Mouse (Mus musculus): ENCODE results near the gene Kif2c. TPM values are rescaled to one million over a fixed set of nuclear protein-coding genes. Genes with fewer than 3 reads are reported as not detected.

Gene Kif2c
- total RNA-seq (2021) = under 1 TPM; 0.30 to 0.36 TPM
- long read RNA-seq, experiment 1 = 0 reads
- long read RNA-seq, experiment 2 = 0 reads

DNA sequence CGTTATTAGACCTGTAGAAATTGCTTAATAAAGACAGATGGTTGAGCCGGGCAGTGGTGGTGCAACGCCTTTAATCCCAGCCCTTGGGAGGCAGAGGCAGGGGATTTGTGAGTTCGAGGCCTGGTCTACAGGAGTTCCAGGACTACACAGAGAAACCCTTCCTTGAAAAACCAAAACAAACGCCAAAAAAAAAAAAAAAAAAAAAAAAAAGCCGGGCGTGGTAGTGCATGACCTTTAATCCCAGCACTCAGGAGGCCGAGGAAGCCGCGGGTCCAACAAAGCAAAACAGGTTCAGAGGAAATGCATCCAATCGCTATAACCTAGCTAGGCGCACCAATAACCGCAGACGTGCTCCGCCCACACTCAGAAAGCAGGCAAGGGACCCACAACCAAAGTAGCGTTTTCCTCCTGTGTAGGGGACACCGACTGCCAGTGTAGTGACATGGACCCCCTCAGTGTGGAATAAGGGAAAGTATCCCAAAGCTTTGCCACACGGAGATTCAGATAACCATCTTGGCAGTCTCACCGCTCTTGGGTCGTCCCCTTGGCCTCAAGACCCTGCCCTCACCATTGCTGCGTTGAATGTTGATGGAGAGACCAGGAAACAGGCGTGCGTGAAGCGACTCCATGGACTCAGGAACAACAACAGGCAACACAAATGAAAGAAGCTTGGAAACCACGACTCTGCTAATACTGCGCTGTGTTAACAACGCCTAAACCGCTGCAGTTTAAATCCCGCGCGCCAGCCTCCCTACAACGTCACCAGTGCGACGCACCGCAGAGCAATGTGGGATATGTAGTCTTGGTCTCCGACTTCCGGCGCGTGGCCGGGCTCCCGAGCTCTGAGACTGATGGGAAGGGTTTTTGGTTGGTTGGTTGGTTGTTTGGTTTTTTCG, at the start of gene Kif2c:
Kif2c (minus strand) TSS at position 777 of the 896 bp plus-strand sequence.
- DNase-seq = peak; percentile 93 to 97

DNA sequence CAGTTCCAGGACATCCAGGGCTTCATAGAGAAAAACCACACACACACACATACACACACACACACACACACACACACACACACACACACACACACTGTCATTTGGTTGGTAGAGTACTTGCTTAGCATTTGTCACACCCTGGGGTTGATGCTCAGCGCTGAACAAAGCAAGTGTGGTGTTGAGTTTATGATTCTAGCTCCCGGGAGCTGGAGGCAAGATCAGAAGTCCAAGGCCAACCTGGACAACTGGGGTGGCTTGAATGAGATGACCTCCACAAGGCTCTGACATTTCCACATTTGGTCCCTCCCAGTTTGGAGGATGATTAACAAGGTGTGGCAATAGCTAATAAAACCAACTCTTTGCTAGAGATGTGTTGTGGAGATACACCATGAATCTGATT, 48.8 kb upstream of the Kif2c start:
- no peak for DNase-seq

DNA sequence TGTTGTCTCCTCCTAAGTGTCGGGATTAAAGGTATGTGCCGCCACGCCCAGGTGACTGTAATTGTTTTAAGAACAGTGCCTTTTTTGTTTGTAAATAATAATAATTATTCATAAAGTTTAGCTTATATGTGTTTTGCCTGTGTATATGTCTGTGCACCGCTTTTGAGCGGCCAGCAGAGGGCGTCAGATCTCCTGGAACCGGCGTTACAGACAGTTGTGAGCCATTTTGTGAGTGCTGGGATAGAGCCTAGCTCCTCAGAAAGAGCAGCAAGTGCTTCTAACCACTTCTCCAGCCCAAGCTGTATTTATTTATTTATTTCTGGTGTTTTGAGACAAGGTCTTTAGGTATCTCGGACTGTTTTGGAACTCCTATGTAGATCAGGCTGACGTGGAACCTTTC, 47.9 kb upstream of the Kif2c start:
- no peak for DNase-seq

DNA sequence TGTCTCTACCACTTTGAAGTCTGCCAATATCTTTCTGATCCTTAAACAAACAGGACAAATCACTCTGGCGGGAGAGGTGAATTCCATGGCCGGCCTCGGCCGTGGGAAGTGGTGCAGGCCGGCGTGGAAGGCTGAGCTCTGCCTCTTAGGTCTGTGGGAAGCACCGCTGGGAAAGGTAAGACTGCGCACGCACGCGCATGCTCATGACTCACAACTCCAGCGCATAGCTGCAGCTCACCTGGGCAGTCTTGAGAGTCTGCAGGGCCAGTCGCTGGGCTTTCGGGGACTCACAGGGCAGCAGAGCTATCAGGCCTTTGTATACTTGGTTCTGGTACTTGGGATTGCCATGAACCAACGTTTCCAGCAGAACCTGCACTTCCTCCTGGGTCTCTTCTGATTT, 47.2 kb upstream of the Kif2c start:
- no peak for DNase-seq

DNA sequence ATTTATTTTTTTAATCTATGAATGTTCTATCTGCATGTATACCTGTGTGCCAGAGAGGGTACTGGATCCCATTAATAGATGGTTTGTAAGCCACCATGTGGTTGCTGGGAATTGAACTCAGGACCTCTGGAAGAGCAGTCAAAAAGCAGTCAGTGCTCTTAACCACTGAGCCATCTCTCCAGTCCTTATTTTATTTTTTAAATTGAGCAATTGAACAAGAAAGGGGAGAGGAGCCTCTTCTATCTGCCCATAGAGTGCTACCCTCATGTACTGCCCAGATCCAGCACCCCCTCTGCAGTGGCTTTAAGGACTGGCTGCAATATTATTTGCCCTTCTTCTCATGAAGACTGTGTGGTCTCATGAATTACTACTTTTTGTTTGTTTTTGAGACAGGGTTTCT, 42.8 kb upstream of the Kif2c start:
- no peak for DNase-seq

DNA sequence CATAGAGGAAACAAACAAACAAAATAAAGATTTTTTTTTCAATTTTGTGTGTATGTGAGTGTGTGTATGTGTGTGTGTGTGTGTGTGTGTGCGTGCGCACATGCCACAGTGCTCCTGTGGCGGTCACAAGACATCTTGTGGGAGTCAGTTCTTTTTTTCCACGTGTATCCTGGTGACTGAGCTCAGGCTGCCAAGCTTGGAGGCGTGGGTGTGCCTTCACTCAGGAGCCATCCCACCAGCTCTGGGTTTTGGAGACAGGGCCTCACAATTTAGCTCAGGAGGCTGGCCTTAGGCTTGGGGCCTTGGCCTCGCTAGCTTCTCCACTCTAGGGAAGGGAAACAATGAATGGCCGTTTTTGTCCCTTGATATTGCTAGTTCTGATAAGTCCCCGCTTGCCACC, 41.7 kb upstream of the Kif2c start:
- no peak for DNase-seq

DNA sequence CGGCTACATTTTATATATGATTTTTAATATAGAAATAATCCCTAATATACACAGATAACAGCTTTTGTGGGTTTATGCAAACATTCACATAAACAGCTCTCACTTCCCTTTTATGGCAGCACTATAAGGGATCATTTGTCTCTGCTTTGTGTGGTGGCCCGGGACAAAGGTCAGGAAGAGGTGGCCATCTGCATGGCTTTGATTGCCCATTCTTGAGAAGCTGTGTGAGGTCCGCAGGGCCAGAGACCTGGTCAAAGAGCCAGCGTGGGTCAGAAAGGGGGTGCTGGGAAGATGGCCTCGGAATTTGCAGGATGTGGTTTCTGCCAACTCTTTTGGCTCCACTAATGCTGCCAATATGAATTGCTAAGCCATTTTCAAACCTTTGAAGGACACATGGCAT, 40.6 kb upstream of the Kif2c start:
- DNase-seq = no peak

DNA sequence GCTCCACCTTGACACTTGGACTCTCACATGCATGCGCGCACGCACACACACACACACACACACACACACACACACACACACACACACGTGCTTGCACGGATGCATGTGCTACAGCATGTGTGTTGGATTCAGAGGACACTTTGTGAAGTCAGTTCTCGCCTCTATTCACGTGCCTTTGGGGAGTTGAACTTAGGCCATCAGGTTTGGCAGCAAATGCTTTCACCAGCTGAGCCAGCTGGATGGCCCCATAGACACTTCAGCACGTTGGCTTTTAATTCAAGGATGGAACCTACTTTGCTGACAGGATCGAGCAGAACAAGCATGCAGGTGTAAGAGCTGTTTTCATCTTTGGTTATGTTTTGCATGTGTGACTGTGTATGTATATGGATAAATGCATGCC, 39.4 kb upstream of the Kif2c start:
- peak; percentile 22 to 54 for DNase-seq

DNA sequence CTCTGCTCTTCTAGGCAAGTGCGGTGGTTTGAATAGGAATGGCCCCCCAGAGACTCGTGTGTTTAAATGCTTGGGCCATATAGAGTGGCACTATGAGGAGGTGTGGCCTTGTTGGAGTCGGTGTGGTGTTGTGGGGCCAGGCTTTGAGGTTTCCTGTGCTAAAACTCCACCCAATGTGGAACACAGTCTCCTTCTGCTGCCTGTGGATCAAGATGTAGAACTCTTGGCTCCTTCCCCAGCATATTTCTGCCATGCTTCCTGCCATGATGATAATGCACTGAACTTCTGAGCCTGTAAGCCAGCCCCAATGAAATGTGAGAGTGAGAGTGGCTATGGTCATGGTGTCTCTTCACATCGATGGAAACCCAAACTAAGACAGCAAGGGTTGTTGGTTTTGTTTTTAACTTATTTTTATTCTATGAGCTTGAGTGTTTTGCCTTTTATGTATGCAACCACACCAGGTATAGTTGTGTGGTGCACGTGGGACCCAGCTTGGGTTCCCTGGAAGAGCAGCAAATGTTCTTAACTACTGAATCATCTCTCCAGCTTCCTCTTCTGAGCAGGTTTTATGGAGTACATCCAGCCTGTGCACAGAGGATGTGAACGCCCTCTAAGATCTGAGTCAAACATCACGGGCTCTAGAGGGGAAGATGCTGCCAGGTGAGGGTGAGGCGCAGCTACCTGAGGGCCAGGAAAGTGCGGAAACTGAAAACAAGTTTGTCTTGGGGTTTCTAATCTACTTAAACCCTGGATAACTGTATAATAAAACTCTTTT, 38.5 kb upstream of the Kif2c start:
- no peak for DNase-seq

DNA sequence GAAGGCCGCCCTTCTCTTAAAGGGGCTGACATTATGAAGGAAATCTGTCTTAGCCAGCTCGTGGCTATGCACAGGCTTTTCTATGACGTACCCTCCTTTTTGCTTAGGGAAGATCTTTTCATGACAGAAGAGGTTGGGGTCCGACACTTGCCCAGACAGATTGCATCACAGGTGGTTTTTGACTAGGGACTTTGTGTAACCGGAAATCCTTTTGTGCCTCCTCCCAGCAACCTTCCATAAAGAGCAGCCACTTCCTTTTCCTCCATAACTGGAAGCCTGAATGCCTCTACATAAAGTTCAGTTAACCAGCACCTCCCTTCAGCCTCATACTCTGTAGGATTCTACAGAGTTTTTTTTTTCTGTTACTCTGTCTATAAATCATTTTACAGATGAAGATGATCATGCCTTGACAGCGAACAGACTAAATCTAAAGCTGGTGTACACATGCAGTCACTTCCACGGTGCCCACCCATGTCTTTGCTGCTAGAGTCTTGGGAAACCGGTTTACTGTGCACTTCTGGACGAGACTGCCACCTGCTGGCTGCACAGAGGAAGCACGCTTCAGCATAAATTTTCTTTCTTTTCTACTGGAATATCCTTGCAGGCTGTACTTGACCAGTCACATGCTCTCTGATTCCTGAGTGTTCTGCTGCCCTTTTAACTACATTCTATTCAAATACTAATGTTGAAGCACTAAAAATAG, 36.2 kb upstream of the Kif2c start:
- DNase-seq = peak; percentile 44 to 72

DNA sequence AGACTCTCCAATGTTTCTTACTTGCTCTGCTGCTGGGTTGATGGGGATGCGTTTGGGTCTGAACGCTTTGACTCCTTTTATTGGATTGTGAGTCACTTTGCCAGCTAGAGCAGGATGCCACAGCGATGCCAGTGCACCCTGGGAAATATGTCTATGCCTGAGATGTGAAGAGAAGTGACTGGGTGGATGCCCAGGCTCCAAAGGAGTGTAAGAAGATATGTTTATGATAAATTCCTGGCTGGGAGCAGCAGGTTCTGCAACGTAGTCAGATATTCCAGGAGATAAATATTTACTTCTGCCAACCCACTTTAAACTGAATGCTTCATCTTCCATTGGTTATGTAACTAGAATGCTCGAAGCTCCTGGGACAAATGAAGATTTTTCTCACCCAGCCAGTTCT, 34.6 kb upstream of the Kif2c start:
- no peak for DNase-seq

DNA sequence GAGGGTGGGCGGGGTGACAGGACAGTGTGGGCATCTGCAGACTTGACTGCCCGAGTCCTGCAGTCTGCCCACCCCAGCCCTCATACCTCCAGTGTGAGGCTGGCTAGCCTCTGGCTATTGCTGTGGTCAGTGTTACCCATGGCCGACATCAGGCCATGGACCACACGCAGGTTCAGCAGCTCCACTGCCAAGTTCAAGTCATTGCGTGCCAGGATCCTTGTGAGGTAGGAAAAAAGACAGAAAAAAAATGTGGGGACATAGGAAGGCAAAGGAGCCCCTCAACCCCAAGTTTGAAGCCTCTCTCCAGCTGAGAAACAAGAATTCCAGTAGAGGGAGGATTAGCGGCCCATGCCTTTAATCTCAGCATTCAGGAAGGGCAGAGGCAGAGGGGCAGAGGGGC, 31.8 kb upstream of the Kif2c start:
- no peak for DNase-seq

DNA sequence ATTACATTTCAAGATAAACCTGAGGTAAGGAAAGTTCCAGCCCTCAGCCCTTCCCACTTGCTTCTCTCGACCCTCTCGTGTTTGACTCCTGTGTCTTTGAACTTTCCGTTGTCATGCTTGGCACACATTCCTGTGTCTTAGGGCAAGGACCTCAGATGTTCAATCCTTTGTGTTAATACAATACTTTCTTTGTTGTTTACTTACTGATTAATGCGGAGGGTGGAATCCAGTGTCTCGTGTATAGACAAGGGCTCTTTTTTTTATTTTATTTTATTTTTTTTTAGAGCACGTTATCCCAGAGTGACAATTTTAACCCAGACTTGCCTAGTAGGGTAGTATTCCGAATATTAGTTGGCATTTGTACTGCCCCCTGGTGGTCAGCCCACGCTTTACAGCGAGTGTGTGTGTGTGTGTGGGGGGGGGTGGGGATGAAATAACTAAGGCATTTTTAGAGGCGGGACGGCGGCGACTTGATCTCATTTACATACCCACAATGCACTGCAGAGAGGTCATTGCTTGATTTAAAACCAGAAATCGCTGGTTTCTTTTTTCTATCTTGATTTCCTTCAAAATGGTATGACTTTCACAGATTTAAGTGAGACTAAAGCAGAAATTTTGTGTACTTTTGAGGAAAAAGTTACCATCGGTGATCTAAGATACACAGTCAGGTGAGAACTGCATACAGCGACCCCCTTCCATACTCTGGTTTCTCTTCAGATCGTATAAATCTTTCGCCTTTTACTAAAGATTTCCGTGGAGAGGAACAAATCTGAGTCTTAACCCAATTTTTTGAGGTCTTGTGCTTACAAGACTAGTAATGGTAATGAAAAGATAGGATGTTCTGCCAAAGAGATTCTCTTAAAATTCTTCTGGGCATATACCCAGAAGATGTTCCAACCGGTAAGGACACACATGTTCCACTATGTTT, 28.0 kb upstream of the Kif2c start:
- peak; percentile 75 to 88 for DNase-seq

DNA sequence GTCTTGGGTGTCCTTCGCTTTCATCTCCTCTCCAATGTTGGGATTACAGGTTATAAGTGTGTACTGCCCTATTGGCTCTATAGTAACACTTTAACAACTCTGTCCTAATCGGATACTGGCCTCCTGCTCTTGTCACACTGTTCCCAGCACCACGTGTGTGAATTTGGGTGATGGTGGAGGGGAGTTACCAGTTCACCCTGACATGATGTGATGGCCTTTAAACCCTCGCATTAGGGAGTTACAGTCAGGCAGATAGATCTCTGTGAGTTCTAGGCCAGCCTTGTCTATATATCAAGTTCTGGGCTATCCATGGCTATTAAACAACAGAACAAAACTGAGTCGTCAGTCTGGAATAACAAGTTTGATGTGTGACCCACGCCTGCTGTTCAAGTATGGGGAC, 27.2 kb upstream of the Kif2c start:
- no peak for DNase-seq

DNA sequence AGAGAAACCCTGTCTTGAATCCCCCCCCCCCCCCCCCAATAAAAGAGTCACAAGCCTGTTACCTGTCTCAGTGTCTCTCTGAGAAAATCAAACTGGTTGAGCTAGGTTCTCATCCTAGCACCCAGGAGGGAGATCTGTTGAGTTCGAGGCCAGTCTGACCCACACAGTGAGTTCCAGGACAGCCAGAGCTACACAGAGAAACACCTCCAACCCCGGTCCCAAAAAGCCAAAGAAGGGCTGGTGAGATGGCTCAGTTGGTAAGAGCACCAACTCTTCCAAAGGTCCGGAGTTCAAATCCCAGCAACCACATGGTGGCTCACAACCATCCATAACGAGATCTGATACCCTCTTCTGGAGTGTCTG, 20.5 kb upstream of the Kif2c start:
- no peak for DNase-seq

DNA sequence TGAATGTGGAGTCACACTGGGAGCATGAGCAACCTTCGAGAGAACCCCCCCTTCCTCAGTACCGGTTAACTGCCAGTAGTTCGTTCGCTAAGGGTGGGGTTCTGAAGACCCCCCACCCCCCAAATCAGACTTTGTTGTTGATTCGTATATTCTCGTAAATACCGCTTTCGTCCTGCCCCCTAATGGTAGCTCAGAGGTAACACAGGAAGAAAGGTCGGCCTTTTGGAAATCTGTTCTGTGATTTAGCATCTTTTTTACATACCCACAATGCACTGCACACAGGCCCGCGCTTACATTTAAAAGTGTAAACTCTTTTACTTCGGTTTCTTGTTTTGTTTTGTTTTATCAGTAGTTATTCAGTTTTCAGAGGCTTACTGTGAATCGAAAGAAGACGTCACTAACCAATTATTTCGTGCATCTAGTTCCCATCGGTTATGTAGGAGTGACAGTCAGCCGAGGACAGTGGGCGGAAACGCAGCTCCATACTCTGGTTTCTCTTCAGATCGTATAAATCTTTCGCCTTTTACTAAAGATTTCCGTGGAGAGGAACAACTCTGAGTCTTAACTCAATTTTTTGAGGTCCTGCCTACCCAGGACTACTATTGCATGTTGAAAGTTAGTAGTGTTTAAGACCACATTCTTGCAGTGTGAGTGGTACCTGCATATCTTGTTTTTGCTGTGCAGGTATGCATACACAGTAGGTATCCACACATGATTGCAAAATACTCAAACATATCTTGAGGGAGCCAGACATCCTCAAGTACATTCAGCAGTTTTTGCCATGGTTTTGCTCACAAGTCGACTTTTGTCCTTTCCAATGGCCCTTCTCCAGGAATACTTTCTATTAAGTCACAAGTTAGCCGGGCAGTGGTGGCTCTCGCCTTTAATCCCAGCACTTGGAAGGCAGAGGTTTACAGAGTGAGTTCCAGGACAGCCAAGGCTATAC, 19.9 kb upstream of the Kif2c start:
- DNase-seq = peak; percentile 63 to 73

DNA sequence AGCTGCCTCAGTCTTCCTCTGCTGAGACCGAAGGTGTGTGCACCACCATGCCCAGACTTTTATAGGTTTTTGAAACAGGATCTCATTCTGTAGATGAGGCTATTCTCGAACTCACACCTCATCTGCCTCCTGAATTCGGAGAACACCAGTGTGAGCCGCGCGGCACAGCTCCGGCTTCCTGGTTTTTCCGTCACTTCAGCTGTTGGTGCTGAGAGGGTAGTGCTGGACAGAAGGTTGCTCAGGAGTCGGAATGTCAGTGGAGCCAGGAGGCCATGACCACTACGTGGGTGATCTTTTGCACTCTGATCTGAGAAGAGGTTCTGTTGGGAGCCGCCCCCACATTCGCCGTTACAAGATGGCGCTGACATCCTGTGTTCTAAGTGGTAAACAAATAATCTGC, 9.4 kb upstream of the Kif2c start:
- no peak for DNase-seq

DNA sequence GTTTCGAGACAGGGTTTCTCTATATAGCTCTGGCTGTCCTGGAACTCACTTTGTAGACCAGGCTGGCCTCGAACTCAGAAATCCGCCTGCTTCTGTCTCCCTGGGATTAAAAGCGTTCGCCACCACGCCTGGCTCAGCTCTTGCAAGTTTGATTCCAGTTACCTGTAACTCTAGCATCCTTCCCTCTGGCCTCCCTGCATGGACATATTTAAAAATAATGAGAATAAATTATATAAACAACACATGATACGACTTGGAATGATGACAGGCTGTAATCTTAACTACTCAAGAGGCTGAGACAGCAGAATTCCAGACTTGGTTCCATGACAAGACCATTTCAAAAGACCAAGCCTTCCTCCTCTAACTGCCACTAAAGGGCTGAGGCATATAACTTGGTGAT, 8.2 kb upstream of the Kif2c start:
- no peak for DNase-seq

DNA sequence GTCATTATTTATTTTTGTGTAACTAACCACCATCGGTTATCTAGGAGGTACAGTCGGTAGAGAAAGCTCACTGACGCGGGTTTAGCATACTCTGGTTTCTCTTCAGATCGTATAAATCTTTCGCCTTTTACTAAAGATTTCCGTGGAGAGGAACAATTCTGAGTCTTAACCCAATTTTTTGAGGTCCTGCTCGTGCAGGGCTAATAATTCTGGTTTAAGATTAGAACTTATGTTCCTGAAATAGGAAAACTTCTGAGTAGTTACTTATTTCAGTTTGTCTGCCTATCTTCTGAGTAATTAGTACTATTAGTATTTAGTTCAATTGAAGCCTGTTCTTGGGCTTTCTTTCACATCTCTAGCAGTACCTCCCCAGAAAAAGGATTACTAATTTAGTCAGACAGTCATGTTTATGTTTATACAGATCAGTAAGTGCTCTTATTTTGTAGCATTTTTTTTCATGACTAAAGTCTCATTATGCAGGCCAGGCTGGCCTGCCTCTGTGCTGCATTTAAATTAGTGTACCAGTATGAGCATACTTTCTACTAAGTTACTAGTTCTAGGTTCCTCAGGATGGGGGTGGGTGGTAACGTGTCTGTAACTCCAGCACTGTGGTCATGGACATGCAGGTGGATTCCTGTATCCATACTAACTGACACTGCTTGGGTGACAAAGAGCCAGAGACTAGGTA, 7.6 kb upstream of the Kif2c start:
- peak; percentile 34 to 73 for DNase-seq

DNA sequence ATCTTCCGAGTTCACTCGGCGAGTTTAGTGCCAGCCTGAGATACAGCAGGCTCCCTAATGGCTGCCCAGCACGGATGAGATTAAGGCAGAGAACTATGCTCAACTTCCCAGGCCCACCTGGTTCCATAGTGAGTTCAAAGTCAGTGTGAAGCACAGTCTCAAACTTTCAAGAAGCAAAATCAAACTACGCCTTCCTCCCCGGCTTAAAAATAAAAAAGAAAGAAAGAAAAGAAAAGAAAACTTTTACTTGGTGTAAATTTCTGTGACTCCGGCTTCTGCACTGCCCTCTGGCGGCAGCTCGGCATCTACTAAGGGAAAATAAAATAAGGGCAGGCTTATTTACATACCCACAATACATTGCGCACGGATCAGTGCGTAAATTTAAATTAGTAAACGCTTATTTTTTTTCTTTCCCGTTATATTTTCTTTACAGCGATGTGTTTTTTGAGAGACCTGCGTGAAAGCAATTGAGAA, 7.0 kb upstream of the Kif2c start:
- peak; percentile 86 to 93 for DNase-seq

Data from heart, adult 18-20 months (tissue).